In genomic region chr1:133596298-133597007, GRCm38 (mm10) we compare ENCODE assay signal across 7 mouse cellular contexts. TPM values are rescaled to one million over a fixed set of nuclear protein-coding genes. Genes with fewer than 3 reads are reported as not detected.
A peak's percentile ranks its signal among the peaks of the same experiment; 100 is the strongest.
DNase-seq lines count a peak whose midpoint lies in the region; ATAC-seq lines count a peak whose summit lies in the region.

No protein-coding gene starts in this region.

- peak; percentile 40 to 52 for DNase-seq in left cerebral cortex, postnatal 10 days (ENCODE audit: extremely low spot score in 1 of 2, low spot score in 2 of 2)
- DNase-seq in left cerebral cortex, adult 11 months (ENCODE audit: low spot score), result no peak
- DNase-seq in embryonic facial prominence, embryonic 11.5 days (ENCODE audit: low spot score), result peak; percentile 72
- no peak for DNase-seq in T-cell, adult 2 months (ENCODE audit: low spot score)
- no peak for DNase-seq in cerebellum, adult 9-10 months

- 0 out of 2 replicates have a peak overlapping the region, but pooled peaks have one; percentile 1 for H3K27ac ChIP-seq in embryonic facial prominence, embryonic 11.5 days (replicated peaks; ENCODE audit: low read depth, low read length)
- peak overlapping the region; percentile 74 for H3K27ac ChIP-seq in hindbrain, embryonic 16.5 days (ENCODE audit: low read depth, low read length)
- H3K27ac ChIP-seq in neural tube, embryonic 14.5 days (ENCODE audit: low read depth, low read length), result peak overlapping the region; percentile 62

- 9% methylated on average over 4 of the region's 4 CpGs for WGBS in embryonic facial prominence, embryonic 11.5 days
- WGBS in hindbrain, embryonic 16.5 days, result 14% methylated on average over 4 of the region's 4 CpGs
- WGBS in neural tube, embryonic 14.5 days, result 12% methylated on average over 4 of the region's 4 CpGs

- no peak; the same call in 1 of the 2 replicates for ATAC-seq in embryonic facial prominence, embryonic 11.5 days (replicated peaks; ENCODE audit: insufficient number of reproducible peaks, low FRiP score, low TSS enrichment, low read depth)
- ATAC-seq in hindbrain, embryonic 16.5 days, result peak; percentile 92
- no peak; the same call in 1 of the 2 replicates for ATAC-seq in neural tube, embryonic 14.5 days (ENCODE audit: low read depth)

- H3K9ac ChIP-seq in embryonic facial prominence, embryonic 11.5 days (replicated peaks; ENCODE audit: low read length), result no peak overlapping the region
- no peak overlapping the region for H3K9ac ChIP-seq in hindbrain, embryonic 16.5 days (ENCODE audit: low read depth, low read length)
- H3K9ac ChIP-seq in neural tube, embryonic 14.5 days (replicated peaks; ENCODE audit: low read depth, low read length), result no peak overlapping the region; the same call in 1 of the 2 replicates

- H3K36me3 ChIP-seq in embryonic facial prominence, embryonic 11.5 days (replicated peaks; ENCODE audit: control insufficient read depth, insufficient read depth, low read depth, low read length), result no peaks in the 10 kb centered on the region
- H3K36me3 ChIP-seq in hindbrain, embryonic 16.5 days (ENCODE audit: control insufficient read depth, insufficient read depth, low read length), result no peaks in the 10 kb centered on the region
- peaks cover 1% of the 10 kb centered on the region for H3K36me3 ChIP-seq in neural tube, embryonic 14.5 days (ENCODE audit: control insufficient read depth, insufficient read depth, low read length)

- no peak overlapping the region for H3K4me3 ChIP-seq in embryonic facial prominence, embryonic 11.5 days (ENCODE audit: low read depth, low read length)
- no peak overlapping the region for H3K4me3 ChIP-seq in hindbrain, embryonic 16.5 days (ENCODE audit: low read length)
- no peak overlapping the region for H3K4me3 ChIP-seq in neural tube, embryonic 14.5 days (ENCODE audit: low read depth, low read length)

- H3K4me2 ChIP-seq in embryonic facial prominence, embryonic 11.5 days (ENCODE audit: low read depth, low read length), result no peak overlapping the region
- H3K4me2 ChIP-seq in hindbrain, embryonic 16.5 days (ENCODE audit: low read length), result no peak overlapping the region
- H3K4me2 ChIP-seq in neural tube, embryonic 14.5 days (ENCODE audit: low read depth, low read length), result no peak overlapping the region

- no peaks in the 10 kb centered on the region for H3K4me1 ChIP-seq in embryonic facial prominence, embryonic 11.5 days (ENCODE audit: control insufficient read depth, insufficient read depth, low read length)
- H3K4me1 ChIP-seq in hindbrain, embryonic 16.5 days (ENCODE audit: control insufficient read depth, insufficient read depth, low read depth, low read length), result peaks cover 9% of the 10 kb centered on the region; the same call in 1 of the 2 replicates
- H3K4me1 ChIP-seq in neural tube, embryonic 14.5 days (ENCODE audit: control insufficient read depth, insufficient read depth, low read length), result peaks cover 6% of the 10 kb centered on the region; the same call in 1 of the 2 replicates

- intact Hi-C loops in left cerebral cortex, postnatal 10 days (cut with DNase I), result no loop called here

- H3K27me3 ChIP-seq in embryonic facial prominence, embryonic 11.5 days (ENCODE audit: control insufficient read depth, insufficient read depth, low read length), result no peaks in the 10 kb centered on the region
- H3K27me3 ChIP-seq in hindbrain, embryonic 16.5 days (replicated peaks; ENCODE audit: control insufficient read depth, insufficient read depth, low read length), result no peaks in the 10 kb centered on the region
- no peaks in the 10 kb centered on the region for H3K27me3 ChIP-seq in neural tube, embryonic 14.5 days (ENCODE audit: control insufficient read depth, insufficient read depth, low read length)

- H3K9me3 ChIP-seq in embryonic facial prominence, embryonic 11.5 days (replicated peaks; ENCODE audit: control insufficient read depth, low read length), result no peaks in the 10 kb centered on the region
- no peaks in the 10 kb centered on the region for H3K9me3 ChIP-seq in hindbrain, embryonic 16.5 days (ENCODE audit: control insufficient read depth, low read length)
- H3K9me3 ChIP-seq in neural tube, embryonic 14.5 days (ENCODE audit: control insufficient read depth, low read length), result no peaks in the 10 kb centered on the region

RNA-seq across cellular contexts. Expression of gene Snrpe, which starts 13.6 kb away (rescaled TPM):
- total RNA-seq in left cerebral cortex, postnatal 10 days (2021), result 10 to 100 TPM; 81.4 to 91.9 TPM
- polyA plus RNA-seq in embryonic facial prominence, embryonic 11.5 days (2014; fragmentation: Nextera tagmentation; extraction: Ambion mirVana), result 807 and 840 TPM in 2 replicates
- polyA plus RNA-seq in hindbrain, embryonic 16.5 days (2015; fragmentation: Nextera tagmentation; extraction: Ambion mirVana), result 325 and 332 TPM in 2 replicates
- polyA plus RNA-seq in neural tube, embryonic 14.5 days (2014; fragmentation: Nextera tagmentation; extraction: Ambion mirVana), result 425 and 449 TPM in 2 replicates

Comparison
In these comparisons a context has a peak if more than half of its experiments do, and no peak if none do; other contexts are left out.
1. DNase-seq: peak in left cerebral cortex, postnatal 10 days (2 of 2) and embryonic facial prominence, embryonic 11.5 days (single experiment); none in left cerebral cortex, adult 11 months (single experiment), T-cell, adult 2 months (single experiment) and cerebellum, adult 9-10 months (single experiment).
2. H3K27ac ChIP-seq: peak in every context shown above with its lines; median percentile 74 in hindbrain, embryonic 16.5 days; 62 in neural tube, embryonic 14.5 days; 1 in embryonic facial prominence, embryonic 11.5 days.